Mouse (Mus musculus) intestine, embryonic 14.5 days (tissue): Measurements from ENCODE around the gene Cnst. TPM values are rescaled to one million over a fixed set of nuclear protein-coding genes. Genes with fewer than 3 reads are reported as not detected.
A peak's percentile ranks its signal among the peaks of the same experiment; 100 is the strongest.
"Not testable (repeated sequence)": the region's sequence is repeated elsewhere in the genome, so short reads cannot be mapped to it uniquely, and the experiment has no call there.

Source experiments
- ATAC-seq: fragments of 200-750 bp; cut with Nextera tagmentation; replicated peaks from 2 replicates; pipeline ENCODE4 v1.8.0; 2017; ENCODE audit warnings: low read depth, moderate number of reproducible peaks, moderate TSS enrichment, moderate library complexity; ENCODE audit not compliant: low FRiP score, low TSS enrichment
- DNase-seq: peaks from one replicate; pipeline ENCODE4 v3.0.0-alpha.2; 2018; ENCODE audit warnings: low spot score
- H3K27ac ChIP-seq: fragments of 300-500 bp; sonication (generic); 2 replicates; pipeline ENCODE4 v1.5.1; 2014; ENCODE audit warnings: low read depth, mild to moderate bottlenecking, control low read depth
- H3K27me3 ChIP-seq: fragments of 300-500 bp; sonication (generic); replicated peaks from 2 replicates; pipeline ENCODE4 v1.6.1; 2014; ENCODE audit warnings: low read length, control low read depth; ENCODE audit not compliant: control insufficient read depth, insufficient read depth
- H3K36me3 ChIP-seq: fragments of 300-500 bp; sonication (generic); 2 replicates; pipeline ENCODE4 v1.6.1; 2014; ENCODE audit warnings: low read length, control low read depth; ENCODE audit not compliant: control insufficient read depth, insufficient read depth
- H3K4me1 ChIP-seq: fragments of 300-500 bp; sonication (generic); replicated peaks from 2 replicates; pipeline ENCODE4 v1.6.1; 2014; ENCODE audit warnings: low read length, control low read depth, mixed read lengths; ENCODE audit not compliant: control insufficient read depth, insufficient read depth
- H3K4me2 ChIP-seq: fragments of 300-500 bp; sonication (generic); 2 replicates; pipeline ENCODE4 v1.6.1; 2014; ENCODE audit warnings: low read length
- H3K4me3 ChIP-seq: fragments of 300-500 bp; sonication (generic); 2 replicates; pipeline ENCODE4 v1.5.1; 2014; ENCODE audit warnings: low read depth, low read length, control low read depth, mixed read lengths
- H3K9ac ChIP-seq: fragments of 300-500 bp; sonication (generic); 2 replicates; pipeline ENCODE4 v1.6.1; 2014; ENCODE audit warnings: mild to moderate bottlenecking, low read length
- H3K9me3 ChIP-seq: fragments of 300-500 bp; sonication (generic); 2 replicates; pipeline ENCODE4 v1.6.1; 2016; ENCODE audit warnings: low read length, control low read depth; ENCODE audit not compliant: control insufficient read depth
- WGBS: fragments of 180-500 bp; shearing (Covaris S2); extraction: QIAGEN DNeasy Blood & Tissue Kit; methylation state at CpG from one replicate; pipeline ENCODE4 v1.1.7; 2014; 5-methylcytosine and 5-hydroxymethylcytosine counted together
- polyA plus RNA-seq: library from polyadenylated mRNA; unstranded; fragments of >200 nt; fragmentation: Nextera tagmentation; extraction: Ambion mirVana; gene quantifications from 2 replicates; pipeline ENCODE4 v1.2.1, GENCODE M21; 2014

The Cnst gene
- polyA plus RNA-seq = 12.1 and 15.1 TPM in 2 replicates

- peak; percentile 99 for DNase-seq
- not testable (repeated sequence) for H3K36me3 ChIP-seq, H3K9me3 ChIP-seq, H3K27me3 ChIP-seq
- Histone ChIP-seq H3K4me3 (peak within 1 kb of the TSS; percentile 69), H3K27ac (peak within 1 kb of the TSS; percentile 75), H3K9ac (peak within 1 kb of the TSS; percentile 64), H3K4me1 (peaks cover 19% of the 10 kb centered on the region), H3K4me2 (peak within 1 kb of the TSS; percentile 91)
- under 1% methylated on average over 69 of the region's 69 CpGs for WGBS
- peak; percentile 100 for ATAC-seq
Observed at GRCm38 (mm10) chr1:179545768-179546550, at the start of gene Cnst, which contains the start of gene Tfb2m. Cnst (plus strand) TSS chr1:179546370. Tfb2m (minus strand) TSS chr1:179546267.

GRCm38 (mm10) chr1:179499257-179499656 is 46.9 kb upstream of the Cnst start:
- no peak; the same call in 1 of the 2 replicates for ATAC-seq
- H3K4me3 ChIP-seq = no peak overlapping the region
- H3K9me3 ChIP-seq = no peaks in the 10 kb centered on the region
- WGBS = 31% methylated on average over 3 of the region's 3 CpGs
- H3K36me3 ChIP-seq = no peaks in the 10 kb centered on the region
- H3K27ac ChIP-seq = peak overlapping the region; percentile 57
- no peaks in the 10 kb centered on the region for H3K27me3 ChIP-seq
- no peak for DNase-seq
- H3K4me2 ChIP-seq = no peak overlapping the region
- H3K4me1 ChIP-seq = no peaks in the 10 kb centered on the region
- no peak overlapping the region for H3K9ac ChIP-seq

DNA sequence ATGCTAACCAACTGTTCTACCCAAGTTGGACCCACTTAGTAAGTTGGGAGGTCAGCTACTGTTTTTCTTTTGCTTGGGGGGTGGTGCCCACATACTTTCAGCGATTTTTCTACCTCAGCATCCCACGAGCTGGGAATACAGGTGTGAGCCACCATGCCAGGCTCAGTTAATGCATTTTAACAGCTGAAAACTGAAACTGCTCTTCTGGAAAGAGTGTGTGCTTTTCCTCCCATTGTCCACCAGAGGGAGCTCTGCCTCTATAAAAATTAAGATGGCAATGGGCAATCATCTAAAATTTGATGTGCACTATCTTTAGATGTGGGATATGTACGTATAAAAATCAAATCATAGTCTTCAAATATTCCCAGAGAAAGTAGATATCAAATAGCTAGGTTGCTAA is 43.6 kb upstream of the Cnst start:
- H3K4me1 ChIP-seq = no peaks in the 10 kb centered on the region
- DNase-seq = no peak
- H3K4me3 ChIP-seq = no peak overlapping the region
- H3K27me3 ChIP-seq = no peaks in the 10 kb centered on the region
- ATAC-seq = no peak
- H3K36me3 ChIP-seq = no peaks in the 10 kb centered on the region
- no peaks in the 10 kb centered on the region for H3K9me3 ChIP-seq
- 19% methylated on average over 3 of the region's 3 CpGs for WGBS
- no peak overlapping the region for H3K27ac ChIP-seq
- H3K4me2 ChIP-seq = no peak overlapping the region
- no peak overlapping the region for H3K9ac ChIP-seq

- no peak overlapping the region for H3K4me2 ChIP-seq
- no peak for DNase-seq
Observed at GRCm38 (mm10) chr1:179506530-179507315, 39.4 kb upstream of the Cnst start.

GRCm38 (mm10) chr1:179510546-179511340 is 35.4 kb upstream of the Cnst start:
- ATAC-seq (no peak), DNase-seq (no peak)
- Histone ChIP-seq H3K27me3 (no peaks in the 10 kb centered on the region), H3K4me2 (no peak overlapping the region), H3K4me1 (no peaks in the 10 kb centered on the region), H3K9ac (no peak overlapping the region), H3K9me3 (no peaks in the 10 kb centered on the region), H3K36me3 (no peaks in the 10 kb centered on the region), H3K27ac (no peak overlapping the region), H3K4me3 (no peak overlapping the region)
- WGBS = 80% methylated on average over 13 of the region's 13 CpGs

More at GRCm38 (mm10) chr1:179506530-179507315, 39.4 kb upstream of the Cnst start:
- Histone ChIP-seq H3K9me3 (no peaks in the 10 kb centered on the region), H3K4me3 (no peak overlapping the region), H3K27me3 (no peaks in the 10 kb centered on the region), H3K9ac (no peak overlapping the region), H3K27ac (no peak overlapping the region), H3K36me3 (no peaks in the 10 kb centered on the region), H3K4me1 (no peaks in the 10 kb centered on the region)
- WGBS = 62% methylated on average over 9 of the region's 9 CpGs
- ATAC-seq = peak; percentile 72

DNA sequence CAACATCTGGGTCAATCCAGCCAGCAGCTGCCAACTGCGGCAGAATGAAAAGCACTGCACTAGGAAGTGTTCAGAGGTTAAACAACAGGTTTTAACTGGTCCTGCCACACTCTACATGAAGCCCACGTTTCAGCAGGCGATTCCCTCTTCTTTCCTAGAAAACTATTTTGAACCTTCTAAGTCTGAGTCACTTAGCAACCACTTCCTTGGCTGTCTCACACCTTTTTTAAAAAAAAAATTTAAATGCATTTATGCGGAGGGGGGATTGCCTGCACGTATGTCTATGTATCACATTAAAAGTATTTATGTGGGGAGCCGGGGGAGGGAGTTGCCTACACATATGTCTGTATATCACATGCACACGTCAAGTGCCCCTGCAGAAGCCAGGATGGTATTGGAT is 34.3 kb upstream of the Cnst start:
- DNase-seq (no peak), ATAC-seq (no peak)
- 76% methylated on average over 7 of the region's 7 CpGs for WGBS
- H3K27me3 ChIP-seq = no peaks in the 10 kb centered on the region
- no peaks in the 10 kb centered on the region for H3K9me3 ChIP-seq
- no peaks in the 10 kb centered on the region; the same call in 1 of the 2 replicates for H3K4me1 ChIP-seq
- H3K4me2 ChIP-seq = no peak overlapping the region
- H3K9ac ChIP-seq = no peak overlapping the region
- H3K27ac ChIP-seq = no peak overlapping the region
- no peak overlapping the region for H3K4me3 ChIP-seq
- no peaks in the 10 kb centered on the region for H3K36me3 ChIP-seq

DNA sequence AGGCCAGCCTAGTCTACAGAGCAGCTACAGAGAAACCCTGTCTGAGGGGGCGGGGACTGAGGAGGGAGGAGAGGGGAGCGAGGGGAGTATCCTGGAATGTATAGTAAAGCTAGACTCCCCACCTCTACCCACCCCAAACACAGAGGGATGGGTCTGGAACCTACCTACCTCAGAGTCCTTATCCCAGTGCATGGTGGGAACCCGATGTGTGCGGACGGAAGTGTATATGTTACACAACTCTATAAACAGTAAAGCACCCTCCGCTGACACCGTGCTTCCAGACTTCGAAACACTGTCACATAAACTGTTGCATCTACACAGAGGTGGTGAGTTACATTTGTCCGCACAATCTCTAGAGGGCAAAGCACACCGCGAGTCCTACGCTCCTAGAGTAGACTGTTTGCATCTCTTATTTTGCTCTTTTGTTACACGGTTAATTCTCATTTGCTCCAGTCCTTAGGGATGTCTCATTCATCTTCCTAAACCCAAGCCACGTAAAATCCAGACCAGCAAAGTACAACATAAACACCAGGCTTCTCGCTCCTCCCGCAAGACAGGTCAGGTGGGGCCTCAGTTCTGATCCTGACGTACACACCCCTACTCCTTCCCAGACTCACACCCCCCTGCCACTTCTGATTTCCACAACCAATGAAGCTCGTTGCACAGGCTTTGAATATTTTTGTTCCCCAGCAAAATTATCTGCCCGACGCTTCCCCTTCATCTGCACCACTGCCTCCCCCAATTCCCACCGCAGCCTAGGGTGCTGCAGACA is 29.0 kb upstream of the Cnst start:
- Histone ChIP-seq H3K36me3 (no peaks in the 10 kb centered on the region), H3K4me1 (no peaks in the 10 kb centered on the region; the same call in 1 of the 2 replicates), H3K27me3 (no peaks in the 10 kb centered on the region), H3K9ac (peak overlapping the region; percentile 63), H3K27ac (0 out of 2 replicates have a peak overlapping the region, but pooled peaks have one; percentile 33), H3K4me2 (peak overlapping the region; percentile 97), H3K4me3 (peak overlapping the region; percentile 80), H3K9me3 (0 out of 2 replicates have a peak, but pooled peaks cover 3% of the 10 kb centered on the region)
- DNase-seq (peak; percentile 69), ATAC-seq (peak; percentile 75)
- under 1% methylated on average over 21 of the region's 21 CpGs for WGBS
